Mouse (Mus musculus) kidney, postnatal 25 days (tissue): ENCODE measurements around the gene Anks3.

Experiments used
- DNase-seq, 2 experiments: peaks; one replicate each; pipeline ENCODE4 v3.0.0; 2021; ENCODE audit warnings: mixed read lengths in 2 of 2

Gene Anks3

GRCm38 (mm10) chr16:4923996-4924395 lies 40.0 kb downstream of the Anks3 start:
- DNase-seq, result no peak

GRCm38 (mm10) chr16:4922481-4922880 lies 41.5 kb downstream of the Anks3 start:
- no peak for DNase-seq

DNA sequence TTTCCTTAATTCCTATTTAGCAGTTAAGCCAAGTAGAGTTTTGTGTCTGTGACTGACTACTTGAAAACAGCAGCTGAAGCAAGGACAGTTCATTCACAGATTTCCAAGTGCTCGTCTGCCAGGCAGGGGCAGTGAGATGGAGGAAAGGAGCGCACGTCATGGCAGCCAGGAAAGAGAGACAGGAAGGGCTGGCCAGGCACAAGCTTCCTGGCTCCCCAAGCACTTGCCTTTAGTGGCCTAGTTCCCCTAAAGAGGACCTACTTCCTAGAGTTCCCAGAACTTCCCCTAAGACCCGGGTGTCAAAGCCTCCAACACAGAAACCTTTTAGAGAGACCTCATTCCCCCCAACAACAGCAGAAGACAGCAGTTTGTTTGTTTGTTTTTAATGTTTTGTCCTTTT lies 43.4 kb downstream of the Anks3 start:
- no peak for DNase-seq

- no peak for DNase-seq
Measured at GRCm38 (mm10) chr16:4916608-4917007, 47.4 kb downstream of the Anks3 start.

GRCm38 (mm10) chr16:4915931-4916330 lies 48.1 kb downstream of the Anks3 start:
- DNase-seq, result no peak

GRCm38 (mm10) chr16:4913783-4914735 lies 49.9 kb downstream of the Anks3 start:
- peak; percentile 85 to 95 for DNase-seq

- no peak for DNase-seq
Measured at GRCm38 (mm10) chr16:4912907-4913782, 50.9 kb downstream of the Anks3 start.

DNA sequence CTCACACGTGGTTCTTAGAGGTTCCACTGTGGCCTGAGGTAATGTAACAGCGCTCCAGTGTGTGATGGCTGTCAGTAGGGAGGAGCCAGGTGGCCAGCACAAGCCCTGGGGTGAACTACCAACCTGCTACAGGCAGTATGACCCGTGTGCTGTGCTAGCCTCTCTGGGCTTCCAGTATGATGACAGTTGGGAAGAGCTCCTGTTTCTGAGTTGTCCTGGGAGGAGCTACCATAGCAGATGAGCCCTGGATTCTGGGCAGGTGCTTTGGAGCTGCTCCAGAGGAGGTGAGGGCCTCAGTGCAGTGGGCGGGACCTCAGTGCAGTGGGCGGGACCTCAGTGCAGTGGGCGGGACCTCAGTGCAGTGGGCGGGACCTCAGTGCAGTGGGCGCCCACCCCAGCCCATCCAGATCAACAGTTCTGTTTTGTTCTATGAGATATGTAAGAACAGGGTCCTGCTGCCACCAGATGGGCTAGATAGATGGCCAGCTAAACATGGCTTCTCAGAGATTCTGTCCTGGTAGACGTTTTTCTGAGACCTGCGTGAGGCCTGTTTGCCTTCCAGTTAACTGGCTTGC lies 51.8 kb downstream of the Anks3 start:
- DNase-seq, result peak in 1 of 2 experiments; percentile 58

GRCm38 (mm10) chr16:4910758-4911157 lies 53.2 kb downstream of the Anks3 start:
- no peak for DNase-seq

DNA sequence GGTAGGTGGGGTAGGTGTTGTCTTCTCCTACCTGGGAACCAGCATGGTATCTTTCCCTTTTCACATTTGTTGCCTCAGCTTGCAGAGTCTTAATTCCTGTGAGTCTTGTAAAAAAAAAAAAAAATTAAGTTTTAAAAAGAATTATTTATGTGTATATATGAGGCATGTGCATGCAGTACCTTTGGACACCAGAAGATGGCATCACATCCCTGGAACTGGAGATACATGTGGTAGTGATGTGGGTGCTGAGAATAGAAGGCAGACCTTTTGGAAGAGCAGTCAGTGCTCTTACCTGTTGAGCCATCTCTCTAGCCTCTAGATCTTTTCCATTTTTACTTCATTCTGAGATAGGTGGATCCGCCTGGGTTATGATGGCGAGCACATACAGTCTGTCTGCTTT lies 54.3 kb downstream of the Anks3 start:
- DNase-seq, result peak in 1 of 2 experiments; percentile 58

DNA sequence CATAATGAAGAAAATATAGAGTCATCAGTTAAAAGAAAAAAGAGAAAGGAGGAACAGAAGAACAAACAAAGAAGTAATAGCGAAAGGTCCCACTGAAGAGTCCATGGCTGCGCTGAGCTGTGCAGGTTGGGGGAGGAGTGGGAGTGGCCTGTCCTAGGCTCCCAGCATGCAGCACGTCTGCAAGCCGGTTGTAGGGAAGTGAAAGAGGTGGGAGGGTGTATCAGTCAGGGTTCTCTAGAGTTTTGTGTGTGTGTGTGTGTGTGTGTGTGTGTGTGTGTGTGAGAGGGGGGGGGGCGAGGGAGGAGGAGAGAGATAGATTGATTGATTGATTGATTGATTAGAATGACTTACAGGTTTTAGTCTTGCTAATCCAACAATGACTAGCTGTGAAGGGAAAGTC lies 56.0 kb downstream of the Anks3 start:
- no peak for DNase-seq

- peak; percentile 43 to 78 for DNase-seq
Measured at GRCm38 (mm10) chr16:4907386-4907785, 56.6 kb downstream of the Anks3 start.

DNA sequence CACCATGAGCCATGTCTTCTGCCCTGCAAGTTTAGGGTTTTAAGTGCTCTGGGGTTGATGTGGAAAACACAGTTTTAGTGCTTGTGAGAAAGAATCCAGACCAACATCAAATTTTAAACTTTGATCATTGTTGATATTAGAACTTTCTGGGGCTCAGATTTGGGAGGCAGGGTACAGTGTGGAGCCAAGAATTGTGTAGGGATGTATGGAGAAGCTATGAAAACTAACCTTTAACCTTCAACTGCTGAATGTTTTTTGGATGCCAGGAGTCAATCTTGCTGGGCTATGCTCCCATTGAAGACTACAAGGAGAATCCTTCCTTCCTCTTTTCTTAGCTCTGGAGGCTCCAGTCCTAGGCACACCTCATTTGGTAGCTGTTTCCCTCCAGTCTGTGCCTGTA lies 57.4 kb downstream of the Anks3 start:
- no peak for DNase-seq

DNA sequence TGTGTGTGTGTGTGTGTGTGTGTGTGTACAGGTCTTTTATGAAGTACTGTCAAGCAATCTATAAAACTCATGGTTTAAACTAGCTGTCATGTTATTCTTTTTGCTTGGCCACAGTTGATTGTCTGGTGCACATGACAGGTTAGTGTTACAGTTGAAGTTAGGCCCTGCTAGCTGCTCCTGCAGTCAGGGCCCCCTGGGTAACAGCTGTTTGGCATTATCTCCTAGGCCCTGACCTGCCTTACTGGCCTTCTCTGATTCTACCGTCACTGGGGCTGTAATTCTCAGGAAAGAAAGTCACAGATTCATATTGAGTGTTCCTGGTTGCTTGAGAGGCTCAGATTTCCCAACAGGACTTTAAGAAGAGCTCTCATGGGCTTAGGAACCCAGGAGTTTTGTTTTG lies 58.4 kb downstream of the Anks3 start:
- no peak for DNase-seq

DNA sequence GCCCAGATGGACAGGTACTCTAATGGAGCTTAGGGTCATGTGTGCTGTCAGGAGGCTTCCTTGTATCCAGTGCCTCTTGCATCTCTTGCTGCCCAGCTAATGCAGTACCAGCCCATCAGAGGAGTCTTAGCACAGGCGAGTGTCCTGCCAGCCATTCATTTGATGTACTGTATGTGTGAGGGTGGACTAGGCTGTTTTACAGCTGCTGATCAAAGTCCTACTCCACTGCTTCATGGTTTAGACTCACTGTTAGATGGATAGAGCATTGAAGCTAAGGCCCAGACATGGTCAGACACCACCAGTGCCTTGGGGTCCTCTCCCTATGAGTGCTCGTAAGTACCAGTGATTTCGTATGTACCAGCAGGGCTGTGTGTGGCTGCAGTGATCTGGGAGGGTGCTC lies 59.1 kb downstream of the Anks3 start:
- DNase-seq, result no peak

DNA sequence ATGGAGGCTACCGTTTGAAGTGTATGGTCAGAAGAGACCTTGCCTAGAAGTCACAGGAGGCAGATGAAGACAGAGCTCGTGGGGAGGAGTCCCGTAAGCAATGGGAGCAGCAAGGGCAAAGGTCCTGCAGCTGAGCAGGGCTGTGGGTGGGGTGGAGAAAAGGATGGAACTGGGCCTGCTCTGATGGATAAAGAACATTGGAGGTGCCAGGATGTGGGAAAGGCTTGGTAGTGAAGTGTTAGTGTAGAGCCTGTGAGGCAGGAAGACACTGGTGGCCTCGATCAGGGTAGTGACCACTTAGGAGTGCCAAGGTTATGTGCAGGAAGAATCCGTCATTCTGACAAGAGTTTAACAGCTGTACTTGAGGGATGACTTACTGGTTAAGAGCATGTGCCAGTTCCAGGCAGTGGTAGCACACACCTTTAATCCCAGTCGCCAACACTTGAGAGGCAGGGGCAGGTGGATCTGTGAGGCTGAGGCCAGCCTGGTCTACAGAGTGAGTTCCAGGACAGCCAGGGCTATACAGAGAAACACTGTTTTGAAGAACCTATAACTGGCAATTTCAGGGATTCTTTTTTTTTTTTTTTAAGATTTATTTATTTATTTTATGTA lies 60.4 kb downstream of the Anks3 start:
- peak; percentile 46 to 78 for DNase-seq

DNA sequence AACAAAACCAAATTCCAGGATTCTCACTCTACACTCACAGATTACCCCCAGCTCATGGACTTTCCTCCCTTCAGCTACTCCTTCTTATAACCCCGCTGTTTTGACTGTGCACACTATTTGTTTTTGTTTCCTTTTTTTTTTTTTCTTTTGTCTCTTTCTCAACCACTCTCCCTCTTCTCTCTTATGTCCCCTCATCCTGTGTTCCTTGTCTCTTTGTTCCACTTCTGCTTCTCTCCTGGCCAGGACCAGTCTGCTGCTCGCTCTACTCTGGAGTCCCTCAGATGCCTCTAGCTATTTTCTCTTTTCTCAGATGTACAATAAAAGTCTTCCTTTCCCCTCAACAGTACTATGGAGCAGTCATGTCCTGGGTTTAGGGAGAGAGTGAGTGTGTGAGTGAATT lies 61.6 kb downstream of the Anks3 start:
- no peak for DNase-seq

GRCm38 (mm10) chr16:4901167-4901566 lies 62.8 kb downstream of the Anks3 start:
- peak; percentile 78 to 81 for DNase-seq

DNA sequence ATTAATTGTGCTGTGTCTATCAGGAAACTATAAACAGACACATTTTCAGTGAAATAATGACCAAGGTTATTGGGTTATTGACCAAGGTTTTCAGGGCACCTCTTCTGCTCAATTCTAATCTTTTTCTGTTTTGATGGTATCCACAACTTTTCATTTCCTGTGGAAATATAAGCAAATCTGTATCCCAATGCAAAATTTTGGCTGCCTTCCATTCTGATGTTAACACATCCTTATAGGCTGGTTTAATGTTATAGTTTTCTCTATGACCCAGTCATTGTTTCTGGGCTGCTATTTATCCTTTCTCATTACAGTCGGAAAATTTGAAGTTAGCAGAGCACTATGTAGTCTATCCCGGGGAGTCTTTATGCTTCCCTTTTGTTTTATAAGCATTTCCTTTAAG lies 64.3 kb downstream of the Anks3 start:
- DNase-seq, result no peak

GRCm38 (mm10) chr16:4898881-4899280 lies 65.1 kb downstream of the Anks3 start:
- DNase-seq, result no peak

DNA sequence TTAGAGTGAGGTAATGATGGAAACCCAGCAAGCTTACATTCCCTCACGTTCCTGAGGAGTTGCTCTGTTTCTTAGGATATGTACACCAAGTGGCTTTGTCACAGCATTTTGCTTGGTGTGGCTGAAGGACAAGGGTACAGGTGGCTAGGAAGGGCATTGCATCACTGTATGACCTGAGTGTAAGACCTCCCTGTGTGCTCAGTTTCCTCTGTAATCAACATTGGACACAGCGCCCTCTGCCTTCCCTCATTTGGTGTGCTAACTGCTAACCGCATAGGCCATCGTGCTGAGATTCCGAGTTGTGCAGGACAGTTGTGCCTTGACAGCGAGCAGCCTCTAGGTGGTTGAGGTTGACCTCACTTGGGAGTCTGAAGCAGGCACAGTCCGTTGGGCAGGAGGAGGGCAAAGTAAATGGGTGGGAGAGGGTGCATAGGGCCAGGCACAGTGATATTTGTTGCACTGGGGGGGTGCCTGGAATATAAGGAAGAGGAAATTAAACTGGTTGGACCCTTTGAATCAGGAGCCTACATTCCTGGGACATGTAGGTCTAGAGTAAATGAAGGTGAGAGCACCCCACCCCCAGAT lies 66.8 kb downstream of the Anks3 start:
- peak in 1 of 2 experiments; percentile 37 for DNase-seq
